Mouse (Mus musculus): ENCODE data around the gene Gm49405.

The Gm49405 gene

GRCm38 (mm10) chr19:3974608-3975007, 25.8 kb upstream of the Gm49405 start:
- ChIA-PET POLR2A (interaction anchor here in 1 of 4 experiments (1.3 to 1.4 kb wide), 2 partner anchors 11 to 79 kb away, joined by 3 to 4 read pairs; no protein-coding TSS in a partner anchor), CTCF (interaction anchor here in 3 of 4 experiments (0.7 to 1.6 kb wide), 3 partner anchors 28 to 62 kb away, joined by 3 to 9 read pairs (median 4); partner anchors contain the start of genes Ndufs8 (in 1 of the 3) and Ndufv1 (in 1 of the 3))

- CTCF ChIA-PET, result interaction anchor here in 3 of 4 experiments (0.7 to 1.5 kb wide), 6 partner anchors 13 to 257 kb away, joined by 3 to 7 read pairs (median 4); no protein-coding TSS in a partner anchor
- POLR2A ChIA-PET, result interaction anchor here in 2 of 4 experiments (0.6 to 1.7 kb wide), 2 partner anchors 9 to 10 kb away, joined by 4 to 6 read pairs; no protein-coding TSS in a partner anchor
Observed at GRCm38 (mm10) chr19:3975866-3976265, 24.6 kb upstream of the Gm49405 start.

GRCm38 (mm10) chr19:3980309-3980708, 20.1 kb upstream of the Gm49405 start:
- POLR2A ChIA-PET, result interaction anchor here (0.5 to 2.3 kb wide), 32 partner anchors 8 to 213 kb away, joined by 3 to 15 read pairs (median 3); partner anchors contain the start of genes Gm49405 (in 2 of the 4), Gstp2 (in 2 of the 4), Ndufs8 (in 2 of the 4) and Ndufv1 (in 2 of the 4)
- CTCF ChIA-PET, result interaction anchor here (0.5 to 3.9 kb wide), 135 partner anchors 8 to 1908 kb away, joined by 3 to 42 read pairs (median 5); partner anchors contain the start of genes Tbx10 (in 4 of the 4), Aldh3b2 (in 3 of the 4), Gm49405 (in 3 of the 4) and Nudt8 (in 3 of the 4)

- ChIA-PET CTCF (interaction anchor here (0.5 to 3.9 kb wide), 129 partner anchors 8 to 1456 kb away, joined by 3 to 42 read pairs (median 5); partner anchors contain the start of genes Tbx10 (in 4 of the 4), Aldh3b2 (in 3 of the 4), Gm49405 (in 3 of the 4) and Nudt8 (in 3 of the 4)), POLR2A (interaction anchor here (0.6 to 2.3 kb wide), 29 partner anchors 9 to 214 kb away, joined by 3 to 15 read pairs (median 3); partner anchors contain the start of genes Gm49405 (in 3 of the 4), Nudt8 (in 3 of the 4), Gstp2 (in 2 of the 4) and Ndufv1 (in 2 of the 4))
Observed at GRCm38 (mm10) chr19:3980917-3981316, 19.5 kb upstream of the Gm49405 start.

- ChIA-PET POLR2A (interaction anchor here in 3 of 4 experiments (0.6 to 6.9 kb wide), 11 partner anchors 11 to 202 kb away, joined by 3 to 95 read pairs (median 9); partner anchors contain the start of genes Gm49405 (in 2 of the 3), Nudt8 (in 2 of the 3), Gstp2 (in 1 of the 3) and Ndufs8 (in 1 of the 3)), CTCF (interaction anchor here in 3 of 4 experiments (0.9 to 3.9 kb wide), 8 partner anchors 16 to 245 kb away, joined by 3 to 31 read pairs (median 4); partner anchors contain the start of genes Gm49405 (in 2 of the 3), Nudt8 (in 2 of the 3), Aldh3b3 (in 1 of the 3) and Gstp2 (in 1 of the 3))
Observed at GRCm38 (mm10) chr19:3983527-3984200, 16.8 kb upstream of the Gm49405 start.

- ChIA-PET POLR2A (interaction anchor here in 3 of 4 experiments (0.5 to 6.9 kb wide), 35 partner anchors 10 to 662 kb away, joined by 3 to 95 read pairs (median 5); partner anchors contain the start of genes Gm49405 (in 3 of the 3), Ndufv1 (in 3 of the 3), Nudt8 (in 3 of the 3) and 1810055G02Rik (in 1 of the 3)), CTCF (interaction anchor here in 3 of 4 experiments (0.6 to 2.9 kb wide), 12 partner anchors 14 to 266 kb away, joined by 3 to 29 read pairs (median 6); partner anchors contain the start of genes Gm49405 (in 1 of the 3), Gstp2 (in 1 of the 3), Ndufv1 (in 1 of the 3) and Nudt8 (in 1 of the 3))
Observed at GRCm38 (mm10) chr19:3985261-3985681, 15.2 kb upstream of the Gm49405 start.

GRCm38 (mm10) chr19:3986334-3986733, 14.1 kb upstream of the Gm49405 start, which contains the start of gene Acy3:
Gene Acy3, plus strand, starts transcription at chr19:3986570.
- ChIA-PET CTCF (interaction anchor here (0.6 to 2.9 kb wide), 16 partner anchors 9 to 267 kb away, joined by 3 to 29 read pairs (median 4); partner anchors contain the start of genes Gm49405 (in 3 of the 4), Nudt8 (in 3 of the 4) and Ndufv1 (in 2 of the 4)), POLR2A (interaction anchor here (0.5 to 6.9 kb wide), 55 partner anchors 9 to 1037 kb away, joined by 3 to 95 read pairs (median 5); partner anchors contain the start of genes Gm49405 (in 3 of the 4), Ndufv1 (in 3 of the 4), Nudt8 (in 3 of the 4) and Gstp3 (in 2 of the 4))

- CTCF ChIA-PET, result interaction anchor here (0.6 to 2.7 kb wide), 46 partner anchors 7 to 295 kb away, joined by 3 to 37 read pairs (median 4); partner anchors contain the start of genes Gm49405 (in 3 of the 4), Ndufv1 (in 3 of the 4), Nudt8 (in 3 of the 4) and Doc2g (in 1 of the 4)
- POLR2A ChIA-PET, result interaction anchor here (0.6 to 6.9 kb wide), 23 partner anchors 10 to 337 kb away, joined by 3 to 95 read pairs (median 3); partner anchors contain the start of genes Gm49405 (in 4 of the 4), Nudt8 (in 4 of the 4), Doc2g (in 2 of the 4) and Cdk2ap2 (in 1 of the 4)
Observed at GRCm38 (mm10) chr19:3988066-3988465, 12.4 kb upstream of the Gm49405 start.

GRCm38 (mm10) chr19:3988750-3989149, 11.7 kb upstream of the Gm49405 start:
- ChIA-PET CTCF (interaction anchor here (0.5 to 2.7 kb wide), 63 partner anchors 8 to 396 kb away, joined by 3 to 37 read pairs (median 4); partner anchors contain the start of genes Gm49405 (in 3 of the 4), Ndufv1 (in 3 of the 4), Nudt8 (in 3 of the 4) and Ndufs8 (in 2 of the 4)), POLR2A (interaction anchor here (0.5 to 6.9 kb wide), 32 partner anchors 9 to 345 kb away, joined by 3 to 95 read pairs (median 4); partner anchors contain the start of genes Gm49405 (in 4 of the 4), Nudt8 (in 4 of the 4), Doc2g (in 2 of the 4) and Gstp2 (in 2 of the 4))

GRCm38 (mm10) chr19:3990804-3991203, 9.6 kb upstream of the Gm49405 start:
- ChIA-PET CTCF (interaction anchor here (1.4 to 3.0 kb wide), 4 partner anchors 9 to 10 kb away, joined by 4 to 12 read pairs (median 9); partner anchors contain the start of genes Gm49405 (in 1 of the 4) and Nudt8 (in 1 of the 4)), POLR2A (interaction anchor here (0.6 to 1.6 kb wide), 4 partner anchors 8 to 1805 kb away, joined by 3 to 5 read pairs (median 4); partner anchors contain the start of genes Gm49405 (in 1 of the 4), Ndufv1 (in 1 of the 4) and Nudt8 (in 1 of the 4))

- ChIA-PET POLR2A (interaction anchor here in 2 of 4 experiments (1.0 to 2.0 kb wide), 5 partner anchors 9 to 222 kb away, joined by 3 to 4 read pairs (median 4); partner anchors contain the start of genes Gm49405 (in 2 of the 2), Nudt8 (in 2 of the 2), AC109138.7 (in 1 of the 2) and Aldh3b1 (in 1 of the 2)), CTCF (interaction anchor here in 3 of 4 experiments (1.4 to 3.0 kb wide), 4 partner anchors 8 to 11 kb away, joined by 4 to 12 read pairs (median 8); partner anchors contain the start of genes Gm49405 (in 1 of the 3) and Nudt8 (in 1 of the 3))
Observed at GRCm38 (mm10) chr19:3991562-3991961, 8.9 kb upstream of the Gm49405 start.

GRCm38 (mm10) chr19:3991966-3992365, 8.5 kb upstream of the Gm49405 start:
- ChIA-PET CTCF (interaction anchor here (1.2 to 3.0 kb wide), 3 partner anchors 8 to 12 kb away, joined by 7 to 12 read pairs (median 8); partner anchors contain the start of genes Gm49405 (in 1 of the 4) and Nudt8 (in 1 of the 4)), POLR2A (interaction anchor here in 2 of 4 experiments (1.0 to 2.0 kb wide), 5 partner anchors 8 to 222 kb away, joined by 3 to 4 read pairs (median 4); partner anchors contain the start of genes Gm49405 (in 2 of the 2), Nudt8 (in 2 of the 2), AC109138.7 (in 1 of the 2) and Aldh3b1 (in 1 of the 2))

GRCm38 (mm10) chr19:3992416-3992815, 8.0 kb upstream of the Gm49405 start, which contains the start of gene Tbx10:
Gene Tbx10, plus strand, starts transcription at chr19:3992752.
- POLR2A ChIA-PET, result interaction anchor here in 2 of 4 experiments (1.0 to 2.0 kb wide), 4 partner anchors 8 to 222 kb away, joined by 3 to 4 read pairs (median 4); partner anchors contain the start of genes AC109138.7 (in 1 of the 2), Aldh3b1 (in 1 of the 2), Clcf1 (in 1 of the 2) and Gm49405 (in 1 of the 2)
- CTCF ChIA-PET, result interaction anchor here (0.6 to 3.0 kb wide), 4 partner anchors 8 to 37 kb away, joined by 4 to 12 read pairs (median 8); partner anchors contain the start of genes Gm49405 (in 1 of the 4) and Nudt8 (in 1 of the 4)

GRCm38 (mm10) chr19:3994932-3995331, 5.5 kb upstream of the Gm49405 start:
- ChIA-PET POLR2A (interaction anchor here in 2 of 4 experiments (0.6 to 9.8 kb wide), 5 partner anchors 10 to 212 kb away, joined by 3 to 137 read pairs (median 7); partner anchors contain the start of genes Acy3 (in 1 of the 2) and Ndufv1 (in 1 of the 2)), CTCF (interaction anchor here in 2 of 4 experiments (0.7 to 2.3 kb wide), 3 partner anchors 14 to 449 kb away, joined by 3 to 12 read pairs (median 6); no protein-coding TSS in a partner anchor)

- ChIA-PET POLR2A (interaction anchor here in 3 of 4 experiments (0.6 to 9.8 kb wide), 15 partner anchors 9 to 236 kb away, joined by 3 to 137 read pairs (median 3); partner anchors contain the start of genes Acy3 (in 2 of the 3), Ndufv1 (in 2 of the 3), Gstp2 (in 1 of the 3) and Pold4 (in 1 of the 3)), CTCF (interaction anchor here (0.6 to 2.3 kb wide), 8 partner anchors 9 to 130 kb away, joined by 3 to 12 read pairs (median 5); partner anchors contain the start of genes Ndufv1 (in 2 of the 4) and Acy3 (in 1 of the 4))
Observed at GRCm38 (mm10) chr19:3995505-3995904, 4.9 kb upstream of the Gm49405 start.

Measured in embryonic stem cell, embryonic (primary cell).